Mouse (Mus musculus): Measurements from ENCODE around the gene Sppl2b.

Gene Sppl2b

DNA sequence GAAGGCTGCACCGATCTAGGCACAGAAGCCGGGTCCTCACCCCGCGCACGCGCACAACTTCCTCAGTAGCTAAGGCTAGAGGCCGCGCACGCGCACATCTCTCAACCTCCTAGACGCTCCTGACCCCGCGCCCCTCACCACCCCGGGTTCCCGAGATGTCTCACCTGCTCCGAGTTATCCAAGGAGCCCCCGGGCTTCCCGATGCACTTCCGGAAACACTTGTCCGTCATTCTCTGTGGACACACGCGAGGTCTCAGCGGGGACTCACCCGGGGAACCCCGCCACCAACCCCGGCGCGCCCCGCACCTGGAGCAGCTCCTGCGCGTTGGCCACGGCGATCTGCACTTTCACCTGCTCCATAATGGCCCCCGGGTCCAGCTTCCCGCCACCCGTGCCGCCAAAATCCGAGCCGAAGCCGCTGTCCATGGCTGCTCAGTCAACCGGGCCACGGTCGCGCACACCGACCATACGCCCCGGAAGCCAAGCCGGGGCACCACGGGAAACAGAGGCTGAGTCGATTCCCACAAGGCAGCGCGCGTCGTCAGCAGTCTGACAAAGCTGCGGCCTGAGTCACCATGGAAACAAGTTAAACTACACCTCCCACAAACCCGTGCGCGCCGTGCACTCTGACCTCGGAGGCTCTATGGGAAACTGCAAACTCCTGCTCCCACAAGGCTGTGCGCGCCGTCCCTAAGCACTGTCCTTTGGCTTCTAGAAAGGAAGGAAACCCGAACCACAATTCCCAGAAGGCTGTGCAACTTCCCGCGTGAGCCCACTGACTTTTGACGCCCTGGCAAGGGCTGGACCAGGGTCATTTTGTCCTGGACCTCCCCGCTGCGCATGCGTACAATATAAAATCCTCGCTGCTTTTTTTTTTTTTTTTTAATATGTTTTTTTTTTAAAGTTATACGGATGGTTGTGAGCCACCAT is 45.5 kb downstream of the Sppl2b start, which contains the start of gene Timm13:
Gene Timm13 (minus strand): TSS at position 652 of the 930 bp plus-strand sequence.
- DNase-seq: peak; percentile 98 to 100

DNA sequence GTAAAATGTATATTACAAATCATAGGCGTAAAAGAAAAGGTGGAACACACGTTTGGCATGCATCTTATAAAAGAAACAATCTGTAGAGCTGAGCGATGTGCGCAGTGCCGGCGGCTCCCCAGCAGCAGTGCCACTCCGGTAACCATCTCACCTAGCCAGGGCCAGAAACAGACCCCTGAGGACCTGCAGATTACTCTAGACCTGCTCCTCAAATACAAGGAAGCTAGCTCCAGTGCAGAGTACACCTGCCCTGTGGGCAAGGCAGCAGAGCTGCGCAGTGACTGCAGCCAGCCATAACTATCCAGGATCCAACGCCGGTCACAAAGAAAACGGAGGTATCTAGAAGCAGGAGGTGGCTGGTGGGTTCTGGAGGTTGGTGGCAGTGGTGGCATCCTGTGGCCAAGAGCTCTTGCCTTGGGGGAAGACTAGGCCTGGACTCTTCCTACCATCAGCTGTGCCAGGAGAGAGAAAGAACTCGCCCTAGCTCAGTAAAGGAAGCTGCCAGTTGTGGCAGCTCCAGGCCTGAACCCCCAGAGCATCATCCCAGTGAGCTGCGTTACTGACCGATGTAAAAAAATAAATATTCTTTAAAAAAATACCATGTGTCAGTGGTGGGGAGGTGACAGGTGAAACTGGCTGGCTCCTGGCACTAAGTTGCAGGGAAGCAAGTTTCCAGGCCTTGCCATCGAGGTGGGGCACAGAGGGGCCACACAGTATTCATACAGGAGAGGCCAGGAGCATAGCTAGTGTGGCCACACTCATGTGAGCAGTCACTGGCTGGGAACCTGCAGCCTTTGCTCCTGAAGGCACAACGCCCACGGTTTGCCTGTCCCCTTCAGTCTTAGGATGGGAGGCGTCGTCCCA is 46.6 kb downstream of the Sppl2b start:
- peak in 1 of 2 experiments; percentile 21 for DNase-seq

DNA sequence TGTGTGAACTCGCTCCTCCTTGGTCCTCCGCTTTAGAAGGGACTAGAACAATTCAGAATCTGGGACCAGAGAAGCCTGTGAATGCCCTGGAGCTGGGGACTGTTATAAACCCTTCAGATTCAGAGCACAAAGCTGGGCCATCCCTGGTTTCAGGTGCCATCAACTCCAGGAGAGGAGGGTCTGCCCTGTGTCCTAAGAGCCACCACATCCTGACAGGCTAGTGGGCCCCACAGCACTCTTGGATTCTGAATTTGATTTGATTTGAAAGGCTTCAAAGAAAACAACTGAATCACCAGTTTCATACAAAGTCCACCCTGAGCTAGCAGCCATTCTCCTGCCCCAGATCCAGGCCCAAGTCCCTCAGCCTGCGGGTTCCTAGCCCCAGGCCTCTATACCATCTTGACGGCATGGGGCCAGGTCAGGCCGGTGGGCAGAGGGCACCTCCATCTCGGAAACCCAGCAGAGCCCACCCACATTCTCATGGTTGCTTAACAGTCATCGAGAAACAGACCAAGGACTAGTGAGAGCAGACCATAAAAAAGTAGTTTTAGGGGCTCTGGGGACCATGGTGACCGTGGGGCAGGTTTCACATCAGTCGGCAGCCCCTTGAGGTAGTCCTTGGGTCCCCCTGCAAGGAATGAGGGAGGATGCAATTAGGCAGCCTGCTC is 47.3 kb downstream of the Sppl2b start:
- DNase-seq: no peak

DNA sequence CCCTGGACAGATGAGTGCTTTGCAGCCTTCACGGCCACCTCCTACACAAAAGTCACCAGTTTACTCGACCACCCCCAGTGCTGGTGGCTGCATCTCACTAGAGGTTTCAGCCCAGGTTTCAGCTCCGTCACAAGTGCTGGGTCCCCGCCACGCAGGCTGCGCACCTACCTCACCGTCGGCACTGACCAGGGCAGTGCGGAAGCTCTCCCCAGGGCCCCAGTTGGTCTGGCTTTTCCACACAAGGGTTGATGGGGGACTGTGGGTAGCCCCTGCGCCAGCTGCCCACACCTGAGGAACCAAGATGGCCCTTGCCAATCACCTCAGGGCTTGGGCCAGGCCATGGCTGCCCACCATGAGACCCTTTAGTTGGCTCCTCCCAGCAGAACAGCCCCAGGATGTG is 48.2 kb downstream of the Sppl2b start:
- DNase-seq: no peak

DNA sequence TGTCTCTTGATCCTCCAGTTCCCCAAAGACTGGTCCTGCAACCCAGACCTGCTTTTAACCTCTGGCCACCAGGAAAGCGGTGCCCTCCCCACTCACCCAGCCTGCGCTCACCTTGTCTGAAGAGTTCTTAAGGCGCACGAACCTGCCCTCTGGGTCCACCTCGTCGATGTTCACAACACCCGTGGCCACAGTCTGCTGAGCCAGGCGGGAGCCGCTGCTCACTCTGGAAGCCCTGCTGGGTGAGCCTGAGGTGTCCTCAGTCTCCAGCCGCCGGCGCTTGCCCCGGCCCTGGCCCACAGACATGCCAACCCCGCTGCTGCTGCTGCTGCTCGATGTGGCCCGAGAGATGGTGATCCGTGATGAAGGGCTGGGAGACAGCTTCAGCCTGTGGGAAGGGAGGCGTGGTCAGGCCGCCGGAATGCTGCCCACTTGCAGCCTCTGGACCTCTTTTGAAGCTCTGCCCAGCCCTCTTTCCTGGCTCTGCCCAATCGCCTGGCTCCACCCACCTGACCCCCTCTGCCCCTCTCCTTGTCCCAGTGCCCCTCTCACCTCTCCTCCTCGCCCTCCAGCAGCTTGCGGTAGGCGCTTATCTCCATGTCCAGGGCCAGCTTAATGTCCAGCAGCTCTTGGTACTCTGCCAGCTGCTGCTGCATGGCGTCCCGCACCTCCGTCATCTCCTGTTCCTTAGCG is 49.1 kb downstream of the Sppl2b start:
- DNase-seq: no peak

DNA sequence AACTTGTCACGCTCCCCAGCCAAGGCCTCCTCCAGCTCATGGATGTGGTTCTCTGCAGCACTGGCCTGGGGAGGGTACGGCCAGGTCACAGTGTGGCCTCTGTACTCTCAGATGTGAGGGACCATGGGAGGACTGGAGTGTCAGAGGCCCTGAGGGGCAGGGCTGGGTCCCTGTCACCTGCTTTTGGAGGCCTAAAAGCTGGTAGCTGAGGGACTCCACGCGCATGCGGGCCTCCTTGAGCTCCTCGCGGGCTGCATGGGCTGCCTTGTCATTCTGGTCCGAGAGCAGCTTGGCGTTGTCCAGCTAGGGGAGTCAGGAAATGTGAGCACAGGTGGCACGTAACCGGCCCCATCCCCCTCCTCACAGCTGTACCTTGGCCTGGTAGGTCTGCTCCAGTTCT is 49.6 kb downstream of the Sppl2b start:
- DNase-seq: no peak

DNA sequence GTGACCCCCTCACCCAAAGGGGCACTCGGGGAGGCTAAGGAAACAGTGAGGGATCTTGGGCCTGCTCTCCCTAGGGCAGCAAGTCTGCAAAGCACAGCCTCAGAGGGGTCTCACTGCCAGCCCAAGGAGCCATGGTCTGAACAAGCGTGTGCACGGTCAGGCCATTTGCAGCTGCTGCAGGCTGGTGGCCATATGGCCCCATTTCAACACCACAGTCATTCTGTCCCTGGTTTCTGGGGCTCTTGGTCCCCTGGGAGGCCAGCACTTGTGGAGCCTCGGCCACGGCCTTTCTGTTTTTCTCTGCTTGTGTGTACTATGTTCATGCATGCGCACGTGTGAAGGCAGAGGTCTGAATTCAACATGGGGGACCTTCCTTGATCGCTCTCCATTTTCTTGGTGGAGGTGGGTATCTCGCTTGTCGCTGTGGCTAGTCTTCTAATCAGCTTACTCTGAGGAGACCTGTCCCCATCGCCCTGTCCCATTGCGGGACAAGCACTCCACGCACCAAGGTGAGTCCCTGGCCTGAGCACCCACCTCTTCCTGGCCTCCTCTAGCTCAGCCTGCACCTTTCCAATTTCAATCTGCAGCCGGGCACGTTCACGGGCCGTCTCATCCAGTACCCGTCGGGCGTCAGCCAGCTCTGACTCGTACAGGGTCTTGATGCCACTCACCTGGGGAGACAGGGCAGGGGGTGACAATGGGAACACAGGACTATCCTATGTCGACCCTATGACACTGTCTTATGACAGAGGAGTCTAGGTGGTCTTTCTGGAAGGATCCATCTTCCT is 54.5 kb downstream of the Sppl2b start:
- DNase-seq: no peak

DNA sequence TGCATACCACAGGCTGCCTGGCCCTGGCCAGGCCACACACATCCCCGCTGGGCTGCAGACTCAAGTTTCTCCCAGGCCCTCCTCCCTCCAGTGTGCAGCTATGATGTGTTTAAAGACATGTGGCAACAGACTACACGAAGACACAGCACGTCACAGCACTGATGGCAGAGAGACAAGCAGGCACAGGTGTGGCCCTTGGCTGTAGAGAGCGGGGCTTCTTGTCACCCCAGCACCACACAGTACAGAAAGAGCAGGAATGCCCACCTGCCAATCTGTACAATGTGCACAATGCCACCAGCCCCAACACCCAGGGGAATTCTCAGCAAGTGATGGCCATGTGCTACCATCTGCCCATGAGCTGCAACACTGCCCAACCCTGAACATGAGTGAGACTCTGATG is 56.3 kb downstream of the Sppl2b start:
- no peak for DNase-seq

DNA sequence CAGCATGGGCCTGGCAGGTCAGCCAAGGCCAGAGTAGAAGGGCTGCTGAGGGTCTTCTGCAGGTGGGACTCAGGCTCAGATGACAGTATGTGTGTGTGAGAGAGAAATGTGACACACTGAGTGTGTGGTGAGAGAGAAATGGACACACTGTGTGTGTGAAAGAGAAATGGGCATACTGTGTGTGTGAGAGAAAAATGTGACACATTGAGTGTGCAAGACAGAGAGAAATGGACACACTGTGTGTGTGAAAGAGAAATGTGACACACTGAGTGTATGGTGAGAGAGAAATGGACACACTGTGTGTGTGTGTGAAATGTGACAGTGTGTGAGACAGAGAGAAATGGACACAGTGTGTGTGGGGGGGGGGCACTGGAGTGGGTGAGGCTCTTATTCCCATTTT is 56.8 kb downstream of the Sppl2b start:
- no peak for DNase-seq

DNA sequence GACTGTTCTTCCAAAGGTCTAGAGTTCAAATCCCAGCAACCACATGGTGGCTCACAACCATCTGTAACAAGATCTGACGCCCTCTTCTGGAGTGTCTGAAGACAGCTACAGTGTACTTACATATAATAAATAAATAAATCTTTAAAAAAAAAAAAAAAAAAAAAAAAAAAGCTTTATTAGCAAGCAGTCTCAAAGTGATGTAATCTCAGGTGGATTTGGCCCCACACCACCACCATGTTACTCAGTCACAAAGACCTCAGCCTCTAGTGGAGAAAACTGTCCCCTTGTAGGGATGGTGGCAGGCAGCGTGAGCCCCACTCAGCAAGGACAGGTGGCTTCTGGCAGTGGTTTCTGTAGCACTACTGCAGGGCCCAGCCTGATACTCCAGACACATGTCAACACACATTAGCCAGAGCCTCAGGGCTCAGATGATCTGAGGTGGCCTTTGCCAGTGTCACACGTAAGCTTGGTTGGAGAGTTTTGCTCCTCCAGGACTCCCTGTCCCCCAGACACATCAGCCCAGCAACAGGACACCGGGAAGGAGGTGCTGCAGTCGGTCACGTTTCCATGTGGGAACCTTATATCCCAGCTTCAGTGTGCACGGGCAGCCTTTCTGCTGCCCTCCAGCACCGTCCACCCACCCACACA is 58.4 kb downstream of the Sppl2b start:
- DNase-seq: no peak

DNA sequence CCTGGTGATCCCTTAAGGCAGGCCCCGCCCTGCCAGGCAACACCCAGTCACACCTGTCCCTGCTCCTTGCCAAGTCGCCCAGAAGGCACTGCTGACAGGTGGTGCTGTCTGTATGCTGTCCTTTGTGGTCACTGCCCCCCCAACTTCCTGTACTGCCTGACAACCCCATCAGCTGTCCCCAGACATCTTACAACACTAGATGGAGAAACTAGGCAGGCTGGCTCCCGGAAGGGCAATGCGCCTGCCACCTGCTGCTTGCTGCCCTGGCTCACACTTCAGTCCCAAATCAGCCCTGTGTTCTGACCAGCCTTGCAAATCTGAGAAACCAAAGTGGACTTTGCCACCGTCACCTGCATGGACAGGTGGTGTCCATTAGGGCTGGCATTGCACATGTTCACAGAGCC is 59.2 kb downstream of the Sppl2b start:
- DNase-seq: peak; percentile 39 to 46

DNA sequence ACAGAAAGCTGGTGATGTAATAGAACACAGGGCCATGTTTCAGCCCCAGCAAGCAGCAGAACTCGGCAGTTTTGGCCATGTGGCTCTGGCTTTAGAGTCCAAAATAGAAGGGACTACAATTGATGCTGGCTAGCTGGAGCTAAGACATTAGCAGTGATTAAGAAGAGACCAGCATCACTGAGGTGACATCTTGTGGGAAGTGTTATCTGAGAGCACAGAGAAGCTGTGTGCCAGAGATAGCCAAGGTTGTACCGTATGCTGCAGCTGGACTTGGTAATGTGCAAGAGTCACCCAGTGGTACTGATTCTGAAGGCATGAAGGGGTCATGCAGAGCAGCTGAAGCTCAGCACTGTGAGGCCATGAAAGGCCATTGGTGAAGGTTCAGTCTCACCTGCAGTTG is 60.2 kb downstream of the Sppl2b start:
- no peak for DNase-seq

DNA sequence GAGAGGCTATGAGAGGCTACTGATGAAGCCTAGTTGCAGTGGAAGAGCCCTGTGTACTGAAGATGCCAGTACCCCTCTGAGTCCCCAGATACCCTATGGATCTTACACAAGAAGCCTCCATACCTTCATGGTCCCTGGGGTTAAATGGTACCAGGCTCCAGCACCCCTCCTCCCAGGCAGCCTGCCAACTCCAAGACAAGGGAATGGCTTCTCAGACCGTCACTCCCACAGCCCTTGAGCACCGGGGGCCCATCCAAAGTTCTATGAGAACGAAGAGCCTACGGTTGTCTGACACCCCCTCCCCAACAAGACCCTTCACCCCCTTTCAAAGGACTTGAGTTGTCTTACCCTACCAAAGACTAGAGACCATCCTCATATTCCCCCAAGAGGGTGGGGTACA is 60.7 kb downstream of the Sppl2b start:
- no peak for DNase-seq

DNA sequence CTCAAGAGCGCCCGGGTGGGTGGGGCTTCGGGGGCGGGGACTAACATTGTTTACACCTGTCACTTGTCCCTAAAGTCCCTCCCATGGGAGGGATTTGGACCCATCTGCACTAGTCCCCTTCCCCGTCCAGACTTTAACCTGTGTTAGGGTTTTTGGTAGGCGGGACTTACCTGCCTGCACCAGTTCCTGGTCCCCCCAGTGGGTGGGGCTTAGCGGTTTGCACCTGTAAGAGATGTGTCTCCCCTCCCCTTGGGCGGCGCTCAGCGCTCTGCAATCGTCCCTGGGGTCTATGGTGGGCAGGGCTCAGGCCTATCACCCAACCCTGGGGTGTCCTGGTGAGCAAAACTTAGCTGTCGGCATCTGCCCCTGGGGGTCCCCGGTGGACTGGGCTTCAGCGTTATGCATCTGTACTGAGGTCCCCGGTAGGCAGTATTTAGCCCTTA is 62.3 kb downstream of the Sppl2b start:
- peak; percentile 59 to 72 for DNase-seq

DNA sequence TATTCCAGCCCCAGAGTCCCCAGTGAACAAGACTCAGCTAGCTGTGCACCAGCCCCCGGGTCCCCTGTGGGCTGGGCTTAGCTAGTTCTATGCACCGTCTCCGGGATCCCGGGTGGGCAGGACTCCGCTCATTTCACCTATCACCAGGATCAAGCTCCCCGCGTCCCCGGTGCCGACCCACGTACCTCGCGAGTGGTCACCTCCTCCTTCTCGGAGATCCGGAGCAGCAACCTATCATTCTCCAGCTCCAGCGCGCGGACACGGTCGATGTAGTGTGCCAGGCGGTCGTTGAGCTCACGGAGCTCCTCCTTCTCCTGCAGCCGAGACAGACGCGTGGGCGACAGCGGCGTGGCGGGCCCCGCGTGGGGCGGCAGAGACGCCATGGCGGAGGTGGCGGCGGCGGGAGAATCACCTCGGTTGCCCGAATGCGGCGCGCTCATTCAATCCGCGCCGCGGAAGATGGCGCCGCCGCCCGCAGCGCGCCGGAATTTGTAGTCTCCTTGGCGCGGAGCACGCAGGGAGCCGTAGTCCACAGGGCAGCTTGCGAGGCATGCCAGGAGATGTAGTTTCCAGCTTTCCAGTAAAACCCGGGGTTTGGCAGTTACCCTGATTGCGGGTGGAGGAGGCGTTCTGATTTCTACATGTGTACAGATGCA is 62.8 kb downstream of the Sppl2b start, which contains the start of gene Lmnb2:
Gene Lmnb2 (minus strand): TSS at position 467 of the 656 bp plus-strand sequence.
- DNase-seq: peak; percentile 77 to 87

Measured in kidney, postnatal 36 days (tissue).